Mouse (Mus musculus) testis, postnatal 14 days (tissue): ENCODE results near the gene Tmem204.
"Not testable (repeated sequence)": the region's sequence is repeated elsewhere in the genome, so short reads cannot be mapped to it uniquely, and the experiment has no call there.

Experiments
- DNase-seq: peaks from one replicate; pipeline ENCODE4 v3.0.0; 2021; ENCODE audit warnings: low spot score

Gene Tmem204

GRCm38 (mm10) chr17:25083444-25083931 is at the start of gene Tmem204:
Tmem204 (minus strand) TSS chr17:25083591.
- peak; percentile 65 for DNase-seq

GRCm38 (mm10) chr17:25130060-25130459 is 46.7 kb upstream of the Tmem204 start:
- DNase-seq, result no peak

GRCm38 (mm10) chr17:25127681-25128080 is 44.3 kb upstream of the Tmem204 start:
- no peak for DNase-seq

- peak; percentile 64 for DNase-seq
These were observed 43.7 kb upstream of the Tmem204 start for GRCm38 (mm10) chr17:25127079-25127478.

- DNase-seq, result not testable (repeated sequence)
These were observed 42.2 kb upstream of the Tmem204 start for GRCm38 (mm10) chr17:25125442-25126060.

- no peak for DNase-seq
These were observed 40.6 kb upstream of the Tmem204 start for GRCm38 (mm10) chr17:25123979-25124378.

- DNase-seq, result no peak
These were observed 37.0 kb upstream of the Tmem204 start, which contains the start of gene Ptx4 for GRCm38 (mm10) chr17:25120406-25120805. Ptx4 (plus strand) TSS chr17:25120760.

GRCm38 (mm10) chr17:25117263-25117662 is 33.9 kb upstream of the Tmem204 start:
- DNase-seq, result peak; percentile 79

GRCm38 (mm10) chr17:25115664-25116432 is 32.5 kb upstream of the Tmem204 start, which contains the start of gene Telo2:
Telo2 (minus strand) TSS chr17:25115967.
- peak; percentile 94 for DNase-seq

- no peak for DNase-seq
These were observed 31.7 kb upstream of the Tmem204 start for GRCm38 (mm10) chr17:25114908-25115645.

- DNase-seq, result no peak
These were observed 29.0 kb upstream of the Tmem204 start for GRCm38 (mm10) chr17:25112423-25112810.

GRCm38 (mm10) chr17:25111739-25112422 is 28.5 kb upstream of the Tmem204 start:
- DNase-seq, result no peak

GRCm38 (mm10) chr17:25111220-25111619 is 27.8 kb upstream of the Tmem204 start:
- no peak for DNase-seq

GRCm38 (mm10) chr17:25110590-25110989 is 27.2 kb upstream of the Tmem204 start:
- no peak for DNase-seq

GRCm38 (mm10) chr17:25109578-25109977 is 26.2 kb upstream of the Tmem204 start:
- no peak for DNase-seq

- no peak for DNase-seq
These were observed 24.4 kb upstream of the Tmem204 start for GRCm38 (mm10) chr17:25107786-25108185.

- no peak for DNase-seq
These were observed 17.9 kb upstream of the Tmem204 start for GRCm38 (mm10) chr17:25101338-25101737.

GRCm38 (mm10) chr17:25100052-25100451 is 16.7 kb upstream of the Tmem204 start:
- DNase-seq, result no peak

GRCm38 (mm10) chr17:25096221-25096620 is 12.8 kb upstream of the Tmem204 start:
- no peak for DNase-seq

- no peak for DNase-seq
These were observed 7.1 kb upstream of the Tmem204 start for GRCm38 (mm10) chr17:25090450-25090849.

- DNase-seq, result no peak
These were observed 5.8 kb upstream of the Tmem204 start for GRCm38 (mm10) chr17:25089158-25089557.

GRCm38 (mm10) chr17:25086724-25087123 is 3.3 kb upstream of the Tmem204 start:
- no peak for DNase-seq
